9 mouse cellular contexts compared by ENCODE assay signal in genomic region chrX:141721725-141722124, GRCm38 (mm10). TPM values are rescaled to one million over a fixed set of nuclear protein-coding genes. Genes with fewer than 3 reads are reported as not detected.
A peak's percentile ranks its signal among the peaks of the same experiment; 100 is the strongest.
DNase-seq lines count a peak whose midpoint lies in the region; ATAC-seq lines count a peak whose summit lies in the region.
"Had no signal": no experiment of that assay in that cellular context is flagged by ENCODE, and none has a peak within 500 bp of the region (broad histone marks: within the 10 kb centered on the region; RNA-seq: fewer than 3 reads in every experiment).

No protein-coding gene starts in this region.

- 17% methylated on average over 33 of the region's 33 CpGs for WGBS in lung, embryonic 16.5 days
- 13% methylated on average over 29 of the region's 33 CpGs for WGBS in forebrain, embryonic 11.5 days
- 20% methylated on average over 33 of the region's 33 CpGs for WGBS in kidney, embryonic 15.5 days
- WGBS in midbrain, embryonic 13.5 days: 23% methylated on average over 32 of the region's 33 CpGs

- no peak for DNase-seq in lung, postnatal 36 days
- DNase-seq in forebrain, embryonic 11.5 days (ENCODE audit: low spot score): peak; percentile 68
- no peak for DNase-seq in spleen, postnatal 14 days (ENCODE audit: low spot score in 2 of 2)
- no peak for DNase-seq in layer of hippocampus, adult 11-12 months (ENCODE audit: low spot score)
- DNase-seq in adrenal gland, adult 2 months: no peak

- no peaks in the 10 kb centered on the region for H3K36me3 ChIP-seq in lung, embryonic 16.5 days (ENCODE audit: control insufficient read depth, insufficient read depth, low read length)
- H3K36me3 ChIP-seq in forebrain, embryonic 11.5 days (ENCODE audit: control insufficient read depth, insufficient read depth, low read length): no peaks in the 10 kb centered on the region
- no peaks in the 10 kb centered on the region for H3K36me3 ChIP-seq in kidney, embryonic 15.5 days
- H3K36me3 ChIP-seq in midbrain, embryonic 13.5 days: no peaks in the 10 kb centered on the region

- peak overlapping the region; percentile 46 for H3K4me3 ChIP-seq in lung, embryonic 16.5 days (ENCODE audit: low read length)
- H3K4me3 ChIP-seq in forebrain, embryonic 11.5 days (ENCODE audit: low read depth, low read length): peak overlapping the region; percentile 42
- H3K4me3 ChIP-seq in kidney, embryonic 15.5 days (replicated peaks): peak overlapping the region; percentile 43
- peak overlapping the region; percentile 41 for H3K4me3 ChIP-seq in midbrain, embryonic 13.5 days (replicated peaks)

- 0 out of 2 replicates have a peak, but pooled peaks cover 2% of the 10 kb centered on the region for H3K4me1 ChIP-seq in lung, embryonic 16.5 days (replicated peaks; ENCODE audit: control insufficient read depth, insufficient read depth, low read length)
- peaks cover 2% of the 10 kb centered on the region; the same call in 1 of the 2 replicates for H3K4me1 ChIP-seq in forebrain, embryonic 11.5 days (replicated peaks; ENCODE audit: control insufficient read depth, insufficient read depth, low read length)
- peaks cover 18% of the 10 kb centered on the region; the same call in 1 of the 2 replicates for H3K4me1 ChIP-seq in kidney, embryonic 15.5 days
- peaks cover 20% of the 10 kb centered on the region for H3K4me1 ChIP-seq in midbrain, embryonic 13.5 days (replicated peaks)

- H3K4me2 ChIP-seq in lung, embryonic 16.5 days (ENCODE audit: low read depth, low read length): peak overlapping the region; percentile 57
- H3K4me2 ChIP-seq in forebrain, embryonic 11.5 days (ENCODE audit: low read depth, low read length, severe bottlenecking): peak overlapping the region; percentile 64
- peak overlapping the region; percentile 65 for H3K4me2 ChIP-seq in kidney, embryonic 15.5 days
- H3K4me2 ChIP-seq in midbrain, embryonic 13.5 days (replicated peaks): peak overlapping the region; percentile 63

- H3K27me3 ChIP-seq in lung, embryonic 16.5 days (ENCODE audit: control insufficient read depth, insufficient read depth, low read depth, low read length): peaks cover 56% of the 10 kb centered on the region
- peaks cover 34% of the 10 kb centered on the region for H3K27me3 ChIP-seq in forebrain, embryonic 11.5 days (ENCODE audit: control insufficient read depth, insufficient read depth, low read length)
- H3K27me3 ChIP-seq in kidney, embryonic 15.5 days: peaks cover 82% of the 10 kb centered on the region
- peaks cover 70% of the 10 kb centered on the region for H3K27me3 ChIP-seq in midbrain, embryonic 13.5 days

- ATAC-seq in lung, embryonic 16.5 days (ENCODE audit: low read depth): peak; percentile 43; the same call in 1 of the 2 replicates
- peak; percentile 25; the same call in 1 of the 2 replicates for ATAC-seq in forebrain, embryonic 11.5 days (replicated peaks; ENCODE audit: low FRiP score)
- 0 out of 2 replicates have a peak, but pooled peaks have one; percentile 23 for ATAC-seq in kidney, embryonic 15.5 days (replicated peaks; ENCODE audit: low FRiP score)
- no peak for ATAC-seq in midbrain, embryonic 13.5 days

- no peak overlapping the region for H3K9ac ChIP-seq in lung, embryonic 16.5 days (ENCODE audit: low read length)
- H3K9ac ChIP-seq in forebrain, embryonic 11.5 days (ENCODE audit: low read length): peak overlapping the region; percentile 29
- H3K9ac ChIP-seq in kidney, embryonic 15.5 days: no peak overlapping the region
- no peak overlapping the region for H3K9ac ChIP-seq in midbrain, embryonic 13.5 days (replicated peaks)

- no peaks in the 10 kb centered on the region for H3K9me3 ChIP-seq in lung, embryonic 16.5 days (ENCODE audit: control insufficient read depth, low read length)
- H3K9me3 ChIP-seq in forebrain, embryonic 11.5 days (ENCODE audit: control insufficient read depth, low read length): no peaks in the 10 kb centered on the region
- no peaks in the 10 kb centered on the region for H3K9me3 ChIP-seq in kidney, embryonic 15.5 days (replicated peaks)
- no peaks in the 10 kb centered on the region for H3K9me3 ChIP-seq in midbrain, embryonic 13.5 days

- H3K27ac ChIP-seq in lung, embryonic 16.5 days (ENCODE audit: low read length): no peak overlapping the region
- H3K27ac ChIP-seq in forebrain, embryonic 11.5 days (ENCODE audit: low read depth, low read length): no peak overlapping the region
- H3K27ac ChIP-seq in kidney, embryonic 15.5 days: no peak overlapping the region
- no peak overlapping the region for H3K27ac ChIP-seq in midbrain, embryonic 13.5 days
- H3K27ac ChIP-seq: macrophage had no signal

RNA-seq across cellular contexts. Expression of gene Irs4, which starts 3.3 kb away (rescaled TPM):
- polyA plus RNA-seq in lung, embryonic 16.5 days (2015; fragmentation: Nextera tagmentation; extraction: Ambion mirVana): 0.06 TPM in 1 of 2 replicates, not detected in the other
- polyA plus RNA-seq in forebrain, embryonic 11.5 days (2014; fragmentation: Nextera tagmentation; extraction: Ambion mirVana): 4.0 TPM in 2 replicates
- 0.12 and 0.17 TPM in 2 replicates for polyA plus RNA-seq in kidney, embryonic 15.5 days (2015; fragmentation: Nextera tagmentation; extraction: Ambion mirVana)
- polyA plus RNA-seq in midbrain, embryonic 13.5 days (2015; fragmentation: Nextera tagmentation; extraction: Ambion mirVana): 1.4 and 2.0 TPM in 2 replicates
- total RNA-seq in adrenal gland, adult 2 months (2021): not detected
- 0.01 TPM in 1 of 2 replicates, not detected in the other for polyA plus RNA-seq in adrenal gland, adult 2 months (2012; rRNA removed)
- polyA plus RNA-seq: macrophage had no signal
